Mouse (Mus musculus) cerebellum, adult 18-20 months (tissue): ENCODE results near the gene Gm10638.

Experiments used
- DNase-seq, 2 experiments: peaks; one replicate each; pipeline ENCODE4 v3.0.0; 2021

Gm10638 gene

DNA sequence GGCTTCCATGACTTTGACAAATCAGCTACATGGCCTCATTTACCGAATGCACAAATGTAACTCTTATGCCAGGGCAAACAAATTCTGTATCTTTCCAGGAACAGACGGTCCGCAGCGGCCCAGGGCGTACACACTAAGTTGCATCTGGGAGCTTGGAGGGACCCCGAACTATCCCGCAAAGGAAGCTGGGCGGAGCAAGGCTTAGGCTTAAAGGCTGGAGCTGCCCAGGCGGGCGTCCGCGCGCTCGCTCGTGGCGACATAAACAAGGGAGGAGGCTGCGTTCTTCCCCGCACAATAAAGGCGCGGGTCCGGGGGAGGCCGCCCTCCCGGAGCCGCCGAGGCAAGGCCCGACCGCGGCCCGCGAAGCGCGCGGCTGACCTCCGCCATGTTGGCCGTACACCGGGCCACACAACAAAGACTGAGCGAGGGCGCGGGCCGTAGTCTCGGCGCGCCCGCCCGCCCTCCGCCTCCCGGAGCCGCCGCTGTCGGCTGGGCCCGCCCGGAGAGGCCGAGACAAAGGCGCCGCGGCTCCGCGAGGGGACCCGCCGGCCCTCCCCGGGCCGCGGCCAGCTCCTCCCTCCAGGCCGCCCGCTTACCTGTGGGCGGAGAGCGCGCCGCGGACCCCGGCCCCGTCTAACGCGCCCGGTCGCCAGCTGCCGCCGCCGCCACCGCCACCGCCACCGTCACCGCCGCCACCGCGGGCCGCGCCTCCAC, at the start of gene Gm10638, which contains the start of gene Siah1a:
Gene Gm10638, plus strand, starts transcription at position 479 of the 714 bp plus-strand sequence.
Gene Siah1a, minus strand, starts transcription at position 714 of the 714 bp plus-strand sequence.
- DNase-seq, result peak; percentile 67 to 75

DNA sequence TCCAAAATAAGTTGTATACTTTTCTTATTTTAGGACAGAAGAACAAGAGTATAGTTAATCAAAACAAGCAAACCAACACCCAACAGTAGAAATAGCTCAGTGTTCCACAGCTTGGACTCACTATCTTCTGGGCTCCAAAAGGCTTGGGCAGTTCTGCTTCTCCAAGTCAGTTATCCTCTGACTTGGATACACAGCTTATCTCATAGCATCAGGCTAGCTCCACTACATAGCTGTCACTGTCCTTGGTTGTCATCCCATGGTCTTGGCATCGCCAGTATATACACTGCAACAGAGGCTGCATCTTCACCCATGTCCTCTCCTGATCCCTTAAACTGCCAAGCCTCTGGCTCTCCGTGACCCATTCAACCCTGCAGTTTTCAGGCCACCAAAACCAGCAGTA, 49.8 kb upstream of the Gm10638 start:
- no peak for DNase-seq

DNA sequence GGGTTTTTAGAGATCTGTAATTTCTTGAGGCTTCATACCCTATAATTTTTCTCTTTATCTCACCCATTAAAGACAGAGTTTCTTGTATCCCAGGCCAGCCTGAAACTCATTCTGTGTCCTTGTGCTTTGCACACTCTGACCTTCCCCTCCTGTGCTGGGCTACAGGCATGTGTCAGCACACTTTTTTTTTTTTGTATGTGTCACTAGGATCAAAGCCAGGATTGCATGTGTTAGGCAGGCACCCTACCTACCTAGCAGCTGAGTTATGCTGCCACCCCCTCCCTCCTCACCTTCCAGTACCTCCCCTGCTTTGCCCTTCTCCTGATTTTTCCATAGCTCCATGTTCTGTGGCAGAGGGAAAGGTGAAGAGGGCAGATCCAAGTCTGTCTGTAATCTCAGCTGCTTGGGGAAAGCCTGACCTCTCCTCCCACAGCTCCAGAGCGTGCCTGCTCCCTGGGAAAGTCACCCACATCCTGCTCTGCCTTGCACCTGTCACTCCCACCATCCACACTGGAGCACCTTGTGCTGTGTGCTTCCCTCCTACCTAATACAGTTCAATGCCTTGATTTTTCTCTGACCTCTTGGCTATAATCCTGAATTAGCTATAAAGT, 46.6 kb upstream of the Gm10638 start:
- no peak for DNase-seq

DNA sequence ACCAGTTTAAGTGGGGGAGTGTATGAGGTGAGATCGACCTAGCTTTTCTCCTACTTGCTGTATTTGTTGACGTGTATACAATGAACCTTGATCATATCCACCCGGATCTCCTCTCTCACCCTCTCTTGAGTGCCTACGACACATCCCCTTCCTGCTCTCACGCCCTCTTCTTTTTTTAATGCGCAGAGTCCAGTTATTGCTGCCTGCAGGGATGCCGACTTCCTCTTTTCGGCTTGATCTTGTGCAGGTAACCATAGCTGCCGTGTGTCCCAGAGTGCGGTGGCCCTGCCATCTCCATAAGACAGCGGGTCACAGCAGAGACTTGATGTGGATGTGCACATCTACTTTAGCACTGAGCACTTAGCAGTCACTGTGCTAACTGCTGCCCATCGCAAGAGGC, 46.0 kb upstream of the Gm10638 start:
- DNase-seq, result no peak

DNA sequence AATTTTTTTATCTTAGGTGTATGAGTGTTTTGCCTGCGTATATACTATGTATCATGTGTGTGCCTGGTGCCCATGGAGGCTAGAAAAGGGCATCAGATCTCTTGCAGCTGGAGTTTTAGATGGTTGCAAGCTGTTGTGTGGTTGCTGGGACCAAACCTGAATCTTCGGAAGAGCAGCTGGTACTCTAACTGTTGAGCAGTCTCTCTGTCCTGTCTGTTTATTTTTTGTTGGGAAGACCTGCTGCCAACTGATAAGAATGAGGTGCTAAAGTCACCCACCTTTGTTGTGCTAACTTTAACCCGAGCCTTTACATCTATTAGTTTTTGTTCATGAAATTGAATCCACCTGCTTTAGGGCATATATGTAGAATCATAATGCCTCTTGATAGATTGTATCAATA, 43.0 kb upstream of the Gm10638 start:
- DNase-seq, result no peak

DNA sequence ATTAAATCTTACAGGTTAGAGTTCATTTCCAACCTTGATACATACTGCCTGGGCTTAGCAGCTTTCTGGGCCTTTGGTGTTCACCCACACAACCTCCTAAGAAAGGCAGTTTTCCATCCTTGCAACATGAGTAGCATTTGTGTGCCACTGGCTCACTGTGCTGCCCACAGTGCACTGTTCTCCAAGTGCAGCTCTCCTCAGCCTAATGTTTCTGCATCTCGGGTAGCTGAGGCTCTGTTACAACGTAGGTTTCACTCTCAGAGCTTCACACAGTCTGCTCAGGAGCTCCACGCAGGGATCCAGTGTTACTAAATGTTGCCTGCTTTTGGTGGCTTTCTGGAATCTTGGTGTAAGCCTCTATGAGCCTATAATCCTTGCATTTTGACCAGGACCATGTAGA, 40.2 kb upstream of the Gm10638 start:
- DNase-seq, result no peak

DNA sequence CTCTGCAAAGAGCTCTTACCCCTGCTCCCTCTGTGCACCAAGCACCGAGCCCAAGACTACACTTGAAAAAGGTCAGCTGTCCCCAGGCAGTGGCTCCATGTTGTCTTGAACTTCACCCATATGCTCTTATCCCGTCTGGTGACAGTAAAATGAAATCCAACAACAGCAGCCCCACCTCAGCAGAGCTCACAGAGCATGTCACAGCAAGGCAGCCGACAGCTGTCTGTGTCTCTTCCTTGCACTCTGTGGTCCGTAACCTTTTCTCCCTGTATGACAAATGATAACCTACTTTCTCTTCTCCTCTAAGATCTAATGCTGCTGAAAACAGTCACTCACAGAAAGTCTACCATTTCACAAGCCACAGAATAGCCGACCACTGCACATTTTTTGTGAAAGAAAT, 38.7 kb upstream of the Gm10638 start:
- no peak for DNase-seq

DNA sequence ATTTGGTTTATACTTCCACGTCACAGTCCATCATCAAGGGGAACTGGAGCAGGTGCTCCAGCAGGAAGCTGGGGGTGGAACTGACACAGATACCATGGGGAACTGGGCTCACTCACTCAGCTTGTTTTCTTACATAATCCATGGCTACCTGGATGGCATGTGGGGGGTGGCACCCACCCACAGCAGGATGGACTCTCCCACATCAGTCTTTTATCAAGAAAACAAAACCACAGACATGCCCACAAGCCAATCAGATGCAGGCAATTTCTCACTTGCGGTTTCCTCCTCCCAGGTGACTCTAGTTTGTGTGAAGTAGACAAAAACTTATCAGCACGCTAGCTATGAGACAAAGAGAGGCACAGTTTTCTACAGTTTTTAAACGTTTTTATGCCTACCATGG, 37.6 kb upstream of the Gm10638 start:
- DNase-seq, result no peak

DNA sequence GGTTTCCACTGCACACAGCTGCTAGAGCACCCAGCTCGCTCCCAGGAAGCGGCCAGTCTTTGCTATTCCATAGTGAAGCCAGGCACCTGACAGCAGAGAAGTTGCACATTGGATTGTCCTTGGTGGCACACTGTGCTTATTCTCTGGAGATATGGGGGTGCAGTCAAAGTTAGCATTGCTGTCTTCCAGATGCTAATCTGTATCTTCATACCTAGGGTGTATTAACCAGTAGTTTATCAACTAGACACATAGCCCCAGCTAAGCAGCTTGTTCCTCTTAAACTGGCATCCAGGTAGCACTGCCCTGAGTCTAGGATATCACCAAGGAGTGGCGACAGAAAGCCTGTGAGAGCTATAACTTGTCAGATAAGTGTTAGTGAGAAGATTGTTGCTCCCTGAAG, 32.9 kb upstream of the Gm10638 start:
- no peak for DNase-seq

DNA sequence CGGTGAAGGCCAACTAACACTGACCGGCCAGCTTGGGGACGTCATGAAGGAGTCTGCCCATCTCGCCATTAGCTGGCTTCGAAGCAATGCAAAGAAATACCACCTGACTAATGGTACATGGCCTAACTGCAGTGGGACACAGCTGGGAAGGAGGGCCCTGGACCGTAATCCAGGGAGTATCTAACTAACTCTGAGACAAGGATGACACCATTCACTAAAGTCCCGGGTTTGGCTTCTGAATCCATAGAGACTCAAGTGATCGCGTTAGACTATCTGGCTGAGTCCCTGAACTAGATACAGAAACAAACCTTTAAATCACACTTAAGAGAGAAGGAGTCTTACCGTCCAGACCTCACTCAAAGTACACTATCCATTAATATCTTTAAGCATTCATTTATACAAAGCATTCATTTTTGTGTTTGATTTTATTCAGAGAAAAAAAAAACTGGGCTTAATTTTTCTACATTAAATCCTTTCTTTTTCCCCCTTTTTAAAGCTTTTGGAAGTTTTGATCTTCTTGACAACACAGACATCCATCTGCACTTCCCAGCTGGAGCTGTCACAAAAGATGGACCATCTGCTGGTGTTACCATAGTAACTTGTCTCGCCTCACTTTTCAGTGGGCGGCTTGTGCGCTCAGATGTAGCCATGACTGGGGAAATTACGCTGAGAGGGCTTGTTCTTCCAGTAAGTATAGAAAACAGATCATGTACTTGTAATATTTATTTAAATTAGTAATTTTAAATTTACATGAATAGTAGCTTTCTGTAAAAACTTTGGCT, 31.9 kb upstream of the Gm10638 start:
- DNase-seq, result peak; percentile 49 to 63

DNA sequence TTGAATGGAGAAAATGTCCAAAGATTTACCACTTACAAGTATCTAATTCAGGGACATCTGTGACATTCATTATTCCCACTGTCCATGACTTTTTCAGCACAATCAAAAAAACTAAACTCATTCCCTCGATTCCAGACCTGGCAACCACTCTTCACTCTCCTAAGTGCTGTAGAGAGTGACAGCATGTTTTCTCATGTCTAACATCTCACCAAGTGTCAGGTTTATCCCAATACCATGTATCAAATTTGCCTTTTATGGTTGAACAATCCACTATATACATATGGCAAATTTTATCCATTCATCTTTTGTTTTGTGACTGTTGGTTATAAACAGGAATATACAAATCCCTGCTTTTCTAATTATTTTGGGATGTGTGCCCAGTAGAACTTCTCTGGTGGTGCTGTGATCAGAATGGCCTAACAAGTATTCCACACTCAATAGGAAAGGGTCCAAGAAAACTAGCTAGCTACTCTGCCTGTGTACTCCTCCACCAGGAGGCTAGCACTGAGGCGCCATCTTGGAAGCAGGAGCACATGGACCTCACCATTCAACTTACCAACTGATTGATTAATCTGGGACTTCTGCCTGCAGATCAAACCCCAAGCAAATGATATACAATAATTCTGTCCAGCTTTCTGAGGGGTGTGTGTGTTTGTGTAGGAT, 27.0 kb upstream of the Gm10638 start:
- DNase-seq, result no peak

DNA sequence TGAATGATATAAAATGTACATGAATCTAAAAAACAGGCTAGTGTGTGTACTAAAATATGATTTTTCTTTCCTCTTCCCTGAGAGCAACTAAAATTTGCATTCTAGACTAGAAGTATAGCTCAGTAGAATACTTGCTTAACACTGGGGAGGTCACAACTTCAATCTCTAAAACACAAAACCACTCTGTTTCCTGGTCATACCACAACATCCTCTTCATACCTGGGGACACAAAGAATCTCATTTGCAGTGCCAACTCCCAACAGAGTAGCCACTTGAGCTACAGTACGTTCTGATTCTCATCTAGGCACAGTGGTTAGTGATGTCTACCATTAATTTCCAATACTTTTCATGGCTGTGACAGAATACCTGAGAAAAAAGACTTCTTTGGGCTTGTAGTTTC, 26.1 kb upstream of the Gm10638 start:
- no peak for DNase-seq

DNA sequence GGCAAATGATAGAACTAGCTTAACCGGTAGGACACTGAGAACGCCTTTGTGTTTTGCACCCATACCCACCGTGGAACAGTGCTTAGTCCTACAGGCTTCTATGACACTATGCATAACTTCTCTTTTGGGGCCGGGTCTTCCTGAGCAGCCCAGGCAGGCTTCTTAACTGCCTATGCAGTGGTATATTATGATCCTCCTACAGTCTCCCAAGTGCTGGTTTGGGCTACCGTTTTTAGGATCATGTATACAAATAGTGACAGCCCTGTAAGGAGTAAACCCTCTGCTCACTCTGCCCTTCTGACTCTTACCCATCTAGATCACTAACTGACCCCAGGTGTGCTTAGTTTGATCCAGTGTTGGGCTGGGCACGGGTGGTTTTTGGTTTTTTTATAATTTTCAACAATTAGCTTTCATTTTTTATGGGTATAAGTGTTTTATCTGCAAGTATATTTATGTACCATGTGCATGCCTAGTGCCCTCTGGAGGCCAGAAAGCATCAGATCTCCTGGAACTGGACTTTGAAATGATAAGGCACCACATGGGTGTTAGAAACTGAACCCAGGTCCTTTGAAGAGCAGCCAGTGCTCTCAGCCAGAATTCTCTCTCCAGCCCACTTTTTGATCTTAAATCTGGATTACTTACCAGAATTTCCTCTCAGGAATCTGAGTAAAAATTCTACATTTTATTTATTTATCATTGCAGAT, 24.6 kb upstream of the Gm10638 start:
- no peak for DNase-seq

DNA sequence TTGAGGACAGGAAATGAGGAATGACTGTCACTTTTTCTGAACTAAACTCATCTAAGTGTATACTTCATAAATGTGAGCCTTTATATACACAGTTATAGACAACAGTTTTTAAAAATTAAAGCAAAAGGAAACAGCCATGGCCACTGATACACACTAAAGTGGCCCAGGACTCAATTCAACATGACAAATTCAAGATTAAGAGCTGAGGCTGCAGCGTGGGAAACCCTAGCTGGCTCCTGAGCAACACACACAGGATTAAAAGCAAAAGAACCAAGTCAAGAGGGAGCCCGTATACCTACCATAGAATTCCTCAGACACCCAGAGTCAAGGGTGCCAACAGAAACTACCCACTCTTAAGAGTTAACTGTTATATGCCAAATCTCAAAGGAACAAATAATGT, 24.0 kb upstream of the Gm10638 start:
- DNase-seq, result no peak

DNA sequence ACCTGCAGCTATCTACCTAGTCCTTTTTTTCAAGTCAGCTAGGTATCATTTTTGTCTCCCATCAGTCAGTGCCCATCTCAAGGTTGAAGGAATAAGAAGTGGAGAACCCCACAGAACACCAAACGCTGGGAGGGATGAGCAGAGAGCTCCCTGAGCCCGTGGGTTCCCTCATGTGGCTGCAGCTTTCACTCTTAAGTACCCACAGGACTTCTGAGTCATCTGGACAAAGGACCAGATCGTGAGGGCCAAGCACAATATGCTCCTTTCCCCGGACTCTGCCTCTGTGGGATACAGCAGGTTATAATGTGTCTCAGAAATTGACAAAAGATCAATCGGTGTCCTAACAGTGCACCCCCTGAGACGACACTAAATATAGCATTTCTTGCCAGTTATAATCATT, 18.5 kb upstream of the Gm10638 start:
- DNase-seq, result no peak

DNA sequence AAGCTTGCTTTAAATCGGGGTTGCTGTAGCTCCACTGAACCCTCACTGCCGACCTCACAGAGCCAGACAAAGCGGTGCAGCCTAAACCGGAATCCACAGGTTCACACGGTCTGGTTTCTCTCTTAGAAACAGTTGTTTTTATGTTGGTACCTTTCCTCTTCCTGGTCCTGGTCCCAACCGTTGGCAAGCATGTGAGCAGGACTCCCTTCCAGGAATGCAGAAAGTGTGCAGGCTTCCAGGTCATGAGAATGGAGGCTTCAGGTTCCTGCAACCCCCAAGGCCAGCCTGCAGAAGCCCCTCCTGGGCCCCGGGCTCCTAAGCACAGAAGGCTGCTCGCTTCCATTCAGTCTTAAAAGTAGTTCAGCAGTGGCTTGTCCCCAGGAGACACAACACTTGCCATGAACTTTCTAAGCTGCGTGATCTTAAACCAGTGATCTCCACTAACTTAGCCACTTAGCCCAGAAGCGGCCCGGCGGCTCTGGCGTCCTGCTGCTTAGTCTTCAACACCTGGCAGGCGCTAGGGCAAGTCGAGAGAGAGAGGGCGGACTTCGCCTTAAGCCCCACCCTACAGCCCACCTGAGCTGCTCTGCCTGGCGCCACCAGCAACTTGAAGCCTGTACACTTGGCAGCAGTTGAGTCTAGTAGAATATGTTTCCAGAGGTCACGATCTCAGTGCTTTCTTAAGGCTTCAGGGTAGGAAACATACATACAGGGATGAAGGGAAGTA, 17.1 kb upstream of the Gm10638 start:
- no peak for DNase-seq

DNA sequence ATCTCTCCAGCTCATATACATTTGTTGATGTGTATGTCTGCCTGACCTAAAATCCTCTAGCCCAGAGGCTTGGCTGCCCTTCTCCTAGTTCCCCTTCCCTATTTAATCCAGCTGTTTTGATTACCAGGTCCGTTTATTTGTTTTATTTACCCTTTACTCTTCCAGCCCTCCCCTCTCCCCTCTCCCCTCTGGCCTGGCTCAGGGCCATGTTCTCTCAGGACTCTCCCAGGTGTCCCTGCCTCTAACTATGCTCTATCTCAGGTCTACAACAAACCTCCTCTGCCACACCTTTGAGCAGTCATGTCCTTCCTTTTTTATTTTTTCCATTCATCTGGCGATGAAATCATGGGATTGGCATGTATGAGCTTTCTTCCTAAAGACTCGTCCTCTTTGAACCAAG, 15.2 kb upstream of the Gm10638 start:
- DNase-seq, result no peak

DNA sequence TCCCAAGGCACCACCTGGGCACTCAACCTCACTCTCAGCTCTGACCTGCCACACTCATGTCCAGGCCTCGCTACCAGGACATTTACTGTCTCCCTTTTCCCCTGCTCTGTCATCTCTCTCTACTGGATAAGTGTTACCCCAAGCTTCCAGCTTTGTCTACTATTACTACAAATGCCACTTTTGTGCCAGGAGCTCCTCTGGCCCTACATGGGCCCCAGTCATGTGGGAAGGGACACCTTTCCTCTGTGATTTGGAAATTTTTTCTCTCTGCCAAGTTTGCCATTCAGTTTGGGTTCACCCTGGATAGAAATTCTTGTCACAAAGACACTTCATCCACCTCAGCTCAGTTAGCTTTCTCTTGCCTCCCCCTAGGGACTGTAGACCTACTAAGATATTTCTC, 14.6 kb upstream of the Gm10638 start:
- no peak for DNase-seq

DNA sequence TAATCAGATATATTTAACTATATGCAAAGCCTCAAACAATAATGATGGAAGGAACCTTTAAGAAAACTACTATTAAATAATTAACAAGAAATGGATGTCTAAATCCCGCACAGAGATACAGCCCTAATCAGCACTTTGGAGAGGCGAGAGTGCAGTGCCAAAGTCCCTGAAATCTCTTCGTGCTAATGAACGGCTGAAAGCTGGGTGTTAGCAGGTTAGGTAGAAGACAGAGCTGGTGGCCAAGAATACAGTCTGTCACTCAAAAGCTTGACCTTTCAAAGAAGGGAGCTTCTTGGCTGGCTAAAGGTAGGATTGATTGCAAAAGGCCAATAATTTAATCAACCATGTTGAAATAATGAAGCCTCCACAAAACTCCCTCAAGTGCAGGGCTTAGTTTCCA, 11.3 kb upstream of the Gm10638 start:
- no peak for DNase-seq

DNA sequence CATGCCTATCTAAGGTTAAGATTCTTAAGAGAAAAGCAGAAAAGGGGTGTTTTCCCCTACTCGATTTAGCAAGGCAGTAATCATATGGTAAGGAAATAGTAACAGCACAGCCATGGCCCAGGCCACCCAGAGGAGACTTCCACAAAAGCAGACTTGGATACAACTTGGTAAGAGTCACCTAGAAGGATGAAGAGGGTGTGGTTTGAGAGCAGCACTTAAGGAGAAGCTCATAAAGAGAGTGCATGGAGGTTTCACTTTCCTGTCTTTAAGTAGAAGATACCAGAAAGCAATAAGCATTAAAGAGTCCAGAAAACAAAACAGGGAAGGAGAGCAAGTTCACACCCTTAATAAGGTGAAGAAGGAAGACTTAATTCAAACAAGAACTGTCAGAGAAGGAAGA, 10.5 kb upstream of the Gm10638 start:
- no peak for DNase-seq

DNA sequence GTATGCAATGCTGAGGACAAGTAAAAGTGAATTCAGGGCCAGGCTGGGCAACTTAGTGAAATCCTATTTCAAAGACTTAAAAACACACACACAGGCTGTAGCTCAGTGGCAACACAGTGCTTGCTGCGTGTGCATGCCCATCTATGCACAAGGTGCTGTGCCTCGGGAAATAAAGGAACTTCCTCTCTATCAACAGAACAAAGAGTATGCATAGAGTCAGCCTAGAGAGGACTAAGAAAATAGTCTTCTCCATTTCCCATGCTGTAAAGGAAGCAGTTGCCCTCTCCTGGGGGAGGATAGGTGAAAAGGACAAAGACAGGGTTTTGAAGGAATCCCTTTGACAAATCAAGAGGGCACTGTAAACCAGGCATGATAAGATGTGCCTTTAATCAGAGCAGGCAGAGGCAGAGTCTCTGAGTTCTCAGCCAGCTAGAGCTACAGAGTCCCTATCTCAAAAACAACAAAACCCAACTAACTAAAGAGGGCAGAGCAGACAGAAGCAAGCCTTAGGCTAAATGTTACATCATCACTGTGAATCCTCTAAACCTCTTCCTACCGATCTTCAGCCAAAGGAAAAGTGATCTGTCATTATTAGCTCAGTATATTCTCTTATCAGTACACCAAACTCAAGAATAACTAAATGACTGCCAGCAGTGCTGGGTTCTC, 9.9 kb upstream of the Gm10638 start:
- DNase-seq, result no peak

DNA sequence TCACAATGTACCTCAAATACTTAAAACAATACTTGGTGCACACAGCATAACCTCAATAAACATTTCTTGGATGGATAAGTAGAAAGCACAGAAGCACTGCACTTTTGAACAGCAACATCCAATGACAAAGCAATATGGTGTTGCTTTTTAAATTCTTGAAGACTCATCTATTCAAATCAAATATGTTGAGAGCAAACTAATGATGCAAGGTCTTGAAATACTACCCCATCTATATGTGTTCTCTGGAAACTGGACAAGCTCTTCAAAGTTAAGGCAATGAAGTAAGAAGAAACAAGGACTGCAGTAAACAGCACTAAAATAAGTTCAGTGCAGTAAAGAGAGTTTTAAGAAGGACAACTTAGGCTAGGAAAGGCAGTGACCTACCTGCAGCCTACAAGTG, 4.6 kb upstream of the Gm10638 start:
- no peak for DNase-seq
